Mouse (Mus musculus) embryonic facial prominence, embryonic 14.5 days (tissue): ENCODE results near the gene Chpf. TPM values are rescaled to one million over a fixed set of nuclear protein-coding genes. Genes with fewer than 3 reads are reported as not detected.

Experiments used
- ATAC-seq: fragments of 200-750 bp; cut with Nextera tagmentation; 2 replicates; pipeline ENCODE4 v1.8.0; 2017; ENCODE audit warnings: low read depth, moderate number of reproducible peaks, moderate TSS enrichment
- DNase-seq: peaks from one replicate; pipeline ENCODE4 v3.0.0-alpha.2; 2015; ENCODE audit warnings: low spot score
- H3K27ac ChIP-seq: fragments of 300-500 bp; sonication (generic); replicated peaks from 2 replicates; pipeline ENCODE4 v1.5.1; 2014; ENCODE audit warnings: low read depth, mild to moderate bottlenecking, low read length, moderate library complexity
- H3K27me3 ChIP-seq: fragments of 300-500 bp; sonication (generic); replicated peaks from 2 replicates; pipeline ENCODE4 v1.6.1; 2014; ENCODE audit warnings: low read length; ENCODE audit not compliant: control insufficient read depth, insufficient read depth
- H3K36me3 ChIP-seq: fragments of 300-500 bp; sonication (generic); 2 replicates; pipeline ENCODE4 v1.6.1; 2014; ENCODE audit warnings: low read length, mixed read lengths; ENCODE audit not compliant: control insufficient read depth, insufficient read depth
- H3K4me1 ChIP-seq: fragments of 300-500 bp; sonication (generic); 2 replicates; pipeline ENCODE4 v1.6.1; 2014; ENCODE audit warnings: antibody characterized with exemption, low read length; ENCODE audit not compliant: control insufficient read depth, insufficient read depth
- H3K4me2 ChIP-seq: fragments of 300-500 bp; sonication (generic); 2 replicates; pipeline ENCODE4 v1.6.1; 2014; ENCODE audit warnings: low read depth, mild to moderate bottlenecking, low read length, moderate library complexity, mixed read lengths
- H3K4me3 ChIP-seq: fragments of 300-500 bp; sonication (generic); 2 replicates; pipeline ENCODE4 v1.5.1; 2014; ENCODE audit warnings: low read depth, mild to moderate bottlenecking, low read length
- H3K9ac ChIP-seq: fragments of 300-500 bp; sonication (generic); 2 replicates; pipeline ENCODE4 v1.6.1; 2014; ENCODE audit warnings: low read depth, mild to moderate bottlenecking, low read length, moderate library complexity, mixed read lengths
- H3K9me3 ChIP-seq: fragments of 300-500 bp; sonication (generic); 2 replicates; pipeline ENCODE4 v1.6.1; 2016; ENCODE audit warnings: low read length; ENCODE audit not compliant: control insufficient read depth
- WGBS: fragments of 180-500 bp; shearing (Covaris S2); extraction: QIAGEN DNeasy Blood & Tissue Kit; methylation state at CpG from one replicate; pipeline ENCODE4 v1.1.7; 2014; 5-methylcytosine and 5-hydroxymethylcytosine counted together
- polyA plus RNA-seq: library from polyadenylated mRNA; unstranded; fragments of >200 nt; fragmentation: Nextera tagmentation; extraction: Ambion mirVana; gene quantifications from 2 replicates; pipeline ENCODE4 v1.2.1, GENCODE M21; 2014

Chpf gene
- polyA plus RNA-seq, 1 experiment from 2014 or later: 65.1 TPM

GRCm38 (mm10) chr1:75511437-75512210 is 32.5 kb upstream of the Chpf start:
- peaks cover 11% of the 10 kb centered on the region for H3K4me1 ChIP-seq
- WGBS: 48% methylated on average over 4 of the region's 4 CpGs
- H3K4me2 ChIP-seq: no peak overlapping the region
- H3K27me3 ChIP-seq: no peaks in the 10 kb centered on the region
- no peaks in the 10 kb centered on the region for H3K9me3 ChIP-seq
- H3K36me3 ChIP-seq: no peaks in the 10 kb centered on the region
- H3K27ac ChIP-seq: no peak overlapping the region
- DNase-seq: no peak
- H3K9ac ChIP-seq: no peak overlapping the region
- ATAC-seq: no peak
- H3K4me3 ChIP-seq: no peak overlapping the region

DNA sequence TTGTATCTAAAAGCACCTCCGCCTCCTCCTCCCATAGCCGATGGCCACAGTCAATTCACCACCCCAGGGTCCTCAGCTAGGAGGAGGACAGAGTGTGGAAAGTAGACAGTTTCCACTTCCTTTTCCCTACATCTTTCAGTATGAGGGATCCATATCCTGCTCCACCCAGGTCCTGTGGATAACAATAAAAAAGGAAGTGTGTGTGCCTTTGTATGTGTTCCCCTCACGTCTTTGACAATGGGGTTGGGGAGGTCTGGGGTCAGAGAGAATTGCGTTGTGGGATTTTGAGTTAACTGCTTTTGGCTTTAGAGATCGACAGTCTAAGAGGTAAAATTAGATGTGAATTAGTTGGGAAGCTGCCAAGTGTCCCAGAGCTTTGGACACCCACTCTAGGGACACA is 31.0 kb upstream of the Chpf start:
- Histone ChIP-seq H3K9me3 (no peaks in the 10 kb centered on the region), H3K27ac (no peak overlapping the region), H3K27me3 (no peaks in the 10 kb centered on the region), H3K4me3 (no peak overlapping the region), H3K4me1 (peaks cover 15% of the 10 kb centered on the region), H3K9ac (no peak overlapping the region), H3K4me2 (no peak overlapping the region), H3K36me3 (no peaks in the 10 kb centered on the region)
- DNase-seq: no peak
- 71% methylated on average over 5 of the region's 5 CpGs for WGBS
- ATAC-seq: no peak

DNA sequence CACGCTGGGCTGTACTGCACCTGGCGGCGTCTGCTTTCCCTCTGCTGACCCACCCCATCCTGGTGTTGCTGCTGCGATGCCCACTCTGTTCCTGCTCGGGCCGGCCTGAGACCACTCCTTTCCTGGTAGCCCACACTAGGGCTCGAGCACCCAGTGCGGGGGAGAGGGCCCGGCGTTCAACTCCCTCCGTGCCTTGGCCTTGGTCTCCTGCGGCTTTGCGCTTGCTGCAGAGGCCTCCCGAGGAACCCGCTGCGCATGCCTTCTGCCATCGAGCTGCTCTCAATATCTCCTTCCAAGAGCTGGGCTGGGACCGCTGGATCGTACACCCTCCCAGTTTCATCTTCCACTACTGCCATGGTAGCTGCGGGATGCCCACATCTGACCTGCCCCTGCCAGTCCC is 30.5 kb upstream of the Chpf start:
- Histone ChIP-seq H3K27me3 (no peaks in the 10 kb centered on the region), H3K4me3 (no peak overlapping the region), H3K9ac (no peak overlapping the region), H3K9me3 (no peaks in the 10 kb centered on the region), H3K27ac (no peak overlapping the region), H3K4me1 (peaks cover 20% of the 10 kb centered on the region), H3K36me3 (no peaks in the 10 kb centered on the region), H3K4me2 (no peak overlapping the region)
- no peak for DNase-seq
- WGBS: 45% methylated on average over 19 of the region's 20 CpGs
- no peak for ATAC-seq

DNA sequence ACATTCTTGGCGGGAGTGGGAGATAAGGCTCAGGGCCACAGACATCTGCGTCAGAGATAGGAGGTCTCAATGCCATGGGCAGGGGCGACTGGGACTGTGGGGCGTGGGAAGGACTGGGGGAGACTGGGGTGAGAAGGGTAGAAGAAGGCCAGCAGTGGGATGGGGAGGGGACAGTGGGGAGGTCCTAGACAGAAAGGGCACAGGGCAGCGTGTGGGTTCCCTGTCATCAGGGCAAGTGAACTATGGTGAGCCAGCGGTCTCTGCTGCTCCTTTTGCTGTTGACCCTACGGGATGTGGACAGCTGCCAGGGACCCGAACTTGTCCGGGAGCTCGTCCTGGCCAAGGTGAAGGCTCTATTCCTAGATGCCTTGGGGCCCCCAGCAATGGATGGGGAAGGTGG is 27.9 kb upstream of the Chpf start, which contains the start of gene Inha:
Gene Inha (plus strand): TSS at position 72 of the 400 bp plus-strand sequence.
- H3K4me2 ChIP-seq: peak within 1 kb of the TSS; percentile 96
- WGBS: 65% methylated on average over 10 of the region's 10 CpGs
- no peaks in the 10 kb centered on the region for H3K9me3 ChIP-seq
- H3K4me3 ChIP-seq: peak within 1 kb of the TSS; percentile 92
- DNase-seq (no peak), ATAC-seq (no peak)
- peaks cover 24% of the 10 kb centered on the region for H3K4me1 ChIP-seq
- peaks cover 17% of the 10 kb centered on the region for H3K36me3 ChIP-seq
- H3K27me3 ChIP-seq: no peaks in the 10 kb centered on the region
- peak within 1 kb of the TSS; percentile 97 for H3K27ac ChIP-seq
- peak within 1 kb of the TSS; percentile 98 for H3K9ac ChIP-seq

DNA sequence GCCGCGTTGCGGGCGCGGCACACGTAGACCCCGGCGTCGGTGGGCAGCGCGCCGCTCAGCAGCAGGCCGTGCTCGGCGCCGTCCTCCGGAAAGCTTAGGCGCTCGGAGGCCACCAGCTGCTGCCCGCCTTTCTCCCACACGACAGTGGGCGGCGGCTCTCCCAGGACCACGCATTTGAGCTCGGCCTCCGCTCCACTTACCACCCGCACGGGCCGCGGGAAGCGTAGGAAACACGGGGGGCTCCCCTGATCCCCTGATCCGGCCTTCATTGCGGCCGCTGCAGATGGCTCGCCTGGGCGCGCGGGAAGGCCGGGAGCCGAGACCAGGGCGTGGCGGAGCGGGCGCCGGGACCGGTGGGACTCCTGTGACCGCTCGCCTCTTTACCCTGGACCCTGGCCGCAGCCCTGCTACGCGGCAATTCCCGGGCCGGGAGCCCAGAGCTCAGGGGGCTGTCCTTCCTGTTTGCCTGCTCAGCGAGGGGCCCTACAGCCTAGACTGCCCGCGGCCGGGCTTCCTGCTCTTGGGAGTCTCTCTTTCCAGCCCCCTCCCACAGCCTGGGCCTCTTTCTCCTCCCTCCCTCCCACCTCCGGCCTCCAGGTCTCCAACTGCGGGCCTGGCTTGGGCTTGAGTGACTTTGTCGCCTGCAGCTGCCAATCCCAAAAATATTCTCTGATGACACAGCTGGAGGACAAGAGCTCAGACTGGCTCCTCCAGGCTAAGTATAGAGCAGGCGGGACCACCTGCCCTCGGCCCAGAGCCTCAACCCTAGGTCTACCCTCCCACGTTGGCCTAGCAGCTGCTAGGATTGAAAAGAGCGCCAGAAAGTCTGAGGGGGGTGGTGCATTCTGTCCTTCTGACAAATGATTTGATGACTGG is 27.1 kb upstream of the Chpf start, which contains the start of gene Obsl1:
Gene Obsl1 (minus strand): TSS at position 497 of the 876 bp plus-strand sequence.
- peak within 1 kb of the TSS; percentile 97 for H3K27ac ChIP-seq
- H3K9ac ChIP-seq: peak within 1 kb of the TSS; percentile 98
- H3K4me3 ChIP-seq: peak within 1 kb of the TSS; percentile 92
- H3K27me3 ChIP-seq: no peaks in the 10 kb centered on the region
- DNase-seq: peak; percentile 97
- H3K36me3 ChIP-seq: peaks cover 25% of the 10 kb centered on the region
- H3K9me3 ChIP-seq: no peaks in the 10 kb centered on the region
- peak; percentile 94 for ATAC-seq
- H3K4me2 ChIP-seq: peak within 1 kb of the TSS; percentile 96
- H3K4me1 ChIP-seq: peaks cover 24% of the 10 kb centered on the region
- WGBS: 0% methylated on average over 17 of the region's 65 CpGs

GRCm38 (mm10) chr1:75505159-75505955 is 26.2 kb upstream of the Chpf start:
- H3K9ac ChIP-seq: peak overlapping the region; percentile 98
- H3K4me1 ChIP-seq: peaks cover 24% of the 10 kb centered on the region
- H3K27me3 ChIP-seq: no peaks in the 10 kb centered on the region
- peak overlapping the region; percentile 97 for H3K27ac ChIP-seq
- WGBS: under 1% methylated on average over 60 of the region's 84 CpGs
- H3K4me3 ChIP-seq: peak overlapping the region; percentile 92
- peak; percentile 79 for DNase-seq
- H3K4me2 ChIP-seq: peak overlapping the region; percentile 96
- peak; percentile 44 for ATAC-seq
- H3K9me3 ChIP-seq: no peaks in the 10 kb centered on the region
- peaks cover 34% of the 10 kb centered on the region for H3K36me3 ChIP-seq

DNA sequence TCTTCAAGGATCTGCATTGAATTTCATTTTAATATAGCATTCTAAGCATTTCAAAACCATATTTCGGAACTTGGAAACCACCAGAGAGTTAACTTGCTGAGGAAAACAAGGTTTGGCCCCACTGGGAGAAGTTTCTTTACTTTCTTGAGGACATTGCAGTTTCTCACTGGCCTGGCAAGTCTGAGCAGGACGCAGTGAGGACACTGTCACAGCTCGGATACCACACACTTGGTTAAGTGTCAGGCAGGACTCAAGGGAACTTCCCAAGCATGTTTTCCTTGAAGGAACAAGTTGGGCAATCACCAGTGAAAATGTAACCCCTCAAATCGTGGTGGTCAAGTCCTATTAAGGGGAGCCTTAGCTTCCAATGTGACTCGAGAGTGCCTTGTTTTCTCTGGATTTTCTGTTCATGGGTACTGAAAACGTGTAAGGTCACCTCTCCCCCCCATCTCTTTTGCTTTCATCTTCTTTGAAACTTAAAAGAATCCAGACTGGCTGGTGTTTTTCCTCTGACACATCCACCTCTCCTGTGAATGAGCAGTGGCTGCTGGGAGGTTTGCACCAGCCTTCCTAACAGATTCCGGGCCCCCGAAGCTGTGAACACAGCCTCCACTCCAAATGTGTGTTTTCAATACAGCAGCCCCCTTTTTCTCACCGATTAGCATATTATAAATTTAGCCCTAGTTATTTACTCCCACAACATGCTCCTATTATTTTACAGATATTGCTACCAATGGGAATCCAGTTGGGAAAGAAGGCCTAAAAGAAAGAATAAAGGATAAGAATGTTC is 25.3 kb upstream of the Chpf start:
- WGBS: 44% methylated on average over 9 of the region's 9 CpGs
- DNase-seq: no peak
- Histone ChIP-seq H3K4me2 (peak overlapping the region; percentile 96), H3K27ac (peak overlapping the region; percentile 97; the same call in 1 of the 2 replicates), H3K4me3 (peak overlapping the region; percentile 92), H3K9ac (peak overlapping the region; percentile 98), H3K27me3 (no peaks in the 10 kb centered on the region), H3K4me1 (peaks cover 24% of the 10 kb centered on the region), H3K36me3 (peaks cover 43% of the 10 kb centered on the region), H3K9me3 (no peaks in the 10 kb centered on the region)
- ATAC-seq: no peak
